ENCODE assay signal across 18 mouse cellular contexts in the genomic region with DNA sequence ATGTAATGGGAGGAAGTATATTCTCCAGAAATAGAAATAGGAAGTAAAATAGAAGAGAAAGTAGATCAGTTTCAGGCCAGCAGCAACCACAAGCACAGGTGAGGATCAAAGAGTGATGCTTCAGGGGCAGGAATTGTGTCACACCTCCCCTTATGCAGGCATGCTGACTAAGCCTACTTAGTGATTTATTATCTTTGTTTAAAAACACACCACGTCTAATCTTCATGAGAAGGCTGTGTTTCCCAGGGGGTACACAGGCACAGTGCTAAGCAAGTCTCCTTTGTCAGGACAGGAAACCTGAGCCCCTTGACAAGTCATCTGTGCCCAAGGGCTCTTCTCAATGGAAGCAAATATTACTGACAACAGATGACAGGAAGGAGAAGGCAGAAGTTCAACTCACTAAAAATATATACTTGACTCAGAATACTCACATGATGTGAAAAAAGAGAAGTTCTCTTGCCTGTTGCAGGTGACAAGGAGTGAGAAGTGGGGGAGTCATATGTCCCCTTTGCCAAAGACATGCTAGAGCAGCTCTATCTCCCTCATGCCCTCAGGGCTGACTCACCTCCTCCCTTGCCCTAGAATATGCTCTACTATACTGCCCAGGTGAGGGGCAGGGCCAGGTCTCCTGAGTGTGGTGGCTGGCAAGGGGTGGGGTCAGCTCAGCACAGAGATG. TPM values are rescaled to one million over a fixed set of nuclear protein-coding genes. Genes with fewer than 3 reads are reported as not detected.
DNase-seq lines count a peak whose midpoint lies in the region; ATAC-seq and TF ChIP-seq lines count a peak whose summit lies in the region.
"Had no signal": no experiment of that assay in that cellular context is flagged by ENCODE, and none has a peak within 500 bp of the region (broad histone marks: within the 10 kb centered on the region; RNA-seq: fewer than 3 reads in every experiment).

No protein-coding gene starts in this region.

- no peak for TF ChIP-seq CTCF in gastrocnemius, adult 2 months (IDR thresholded peaks at IDR 0.05)

- H3K4me2 ChIP-seq in midbrain, embryonic 13.5 days (replicated peaks): no peak overlapping the region
- no peak overlapping the region for H3K4me2 ChIP-seq in midbrain, embryonic 15.5 days
- H3K4me2 ChIP-seq: limb, embryonic 13.5 days had no signal

- no peaks in the 10 kb centered on the region for H3K4me1 ChIP-seq in midbrain, embryonic 13.5 days (replicated peaks)
- H3K4me1 ChIP-seq in midbrain, embryonic 15.5 days: no peaks in the 10 kb centered on the region
- H3K4me1 ChIP-seq: limb, embryonic 13.5 days had no signal

- peak overlapping the region; percentile 6; the same call in 1 of the 2 replicates for H3K27ac ChIP-seq in gastrocnemius, adult 2 months
- H3K27ac ChIP-seq in midbrain, embryonic 13.5 days: no peak overlapping the region
- H3K27ac ChIP-seq in midbrain, embryonic 15.5 days: no peak overlapping the region
- H3K27ac ChIP-seq: heart, adult 2 months; limb, embryonic 13.5 days had no signal

- WGBS in midbrain, embryonic 13.5 days: 44% methylated on average over 1 of the region's 1 CpGs
- WGBS in midbrain, embryonic 15.5 days: 48% methylated on average over 1 of the region's 1 CpGs

- H3K9me3 ChIP-seq in midbrain, embryonic 13.5 days: no peaks in the 10 kb centered on the region
- H3K9me3 ChIP-seq in midbrain, embryonic 15.5 days: no peaks in the 10 kb centered on the region
- H3K9me3 ChIP-seq: G1E; limb, embryonic 13.5 days had no signal

- no peak overlapping the region for H3K9ac ChIP-seq in midbrain, embryonic 13.5 days (replicated peaks)
- H3K9ac ChIP-seq in midbrain, embryonic 15.5 days: no peak overlapping the region
- H3K9ac ChIP-seq: limb, embryonic 13.5 days had no signal

- intact Hi-C loops in gastrocnemius, adult 2 months (cut with DNase I): no loop called here

- H3K36me3 ChIP-seq in splenic B cell, adult 2 months (ENCODE audit: control insufficient read depth, insufficient read depth, low read length, poor library complexity, severe bottlenecking): no peaks in the 10 kb centered on the region
- no peaks in the 10 kb centered on the region for H3K36me3 ChIP-seq in midbrain, embryonic 13.5 days
- no peaks in the 10 kb centered on the region for H3K36me3 ChIP-seq in midbrain, embryonic 15.5 days (replicated peaks)
- H3K36me3 ChIP-seq: G1E; limb, embryonic 13.5 days had no signal

- no peak for DNase-seq in gastrocnemius, adult 2 months
- DNase-seq in gastrocnemius, adult 18-20 months (ENCODE audit: low spot score): no peak
- peak; percentile 38 to 39 for DNase-seq in spleen, adult 18-20 months
- no peak for DNase-seq in spleen, postnatal 10 days (ENCODE audit: low spot score in 2 of 2)
- peak; percentile 90 for DNase-seq in splenic B cell, adult 2 months (ENCODE audit: low read depth, low spot score)
- DNase-seq: cerebellum, adult 2 months; embryo, embryonic 11 days; heart, adult 2 months; heart, postnatal 36 days; kidney, postnatal 14 days; lung, postnatal 14 days had no signal

- H3K27me3 ChIP-seq in splenic B cell, adult 2 months (ENCODE audit: control insufficient read depth, insufficient read depth, low read length, poor library complexity, severe bottlenecking): no peaks in the 10 kb centered on the region
- H3K27me3 ChIP-seq in midbrain, embryonic 13.5 days: no peaks in the 10 kb centered on the region
- H3K27me3 ChIP-seq in midbrain, embryonic 15.5 days (replicated peaks): no peaks in the 10 kb centered on the region
- H3K27me3 ChIP-seq: limb, embryonic 13.5 days had no signal

- H3K4me3 ChIP-seq in gastrocnemius, adult 2 months: no peak overlapping the region
- no peak overlapping the region for H3K4me3 ChIP-seq in midbrain, embryonic 13.5 days (replicated peaks)
- no peak overlapping the region for H3K4me3 ChIP-seq in midbrain, embryonic 15.5 days
- H3K4me3 ChIP-seq: heart, adult 2 months; limb, embryonic 13.5 days had no signal

- peak; percentile 46 for ATAC-seq in granulocyte monocyte progenitor cell, adult 5-6 weeks (replicated peaks; ENCODE audit: poor library complexity, severe bottlenecking)
- no peak for ATAC-seq in midbrain, embryonic 13.5 days
- ATAC-seq in midbrain, embryonic 15.5 days (replicated peaks): no peak

RNA-seq across cellular contexts. Expression of a gene that starts 30.2 kb away (rescaled TPM):
- 1 to 10 TPM; 1.4 to 1.6 TPM for total RNA-seq in gastrocnemius, adult 2 months (2021)
- 1 to 10 TPM; 2.2 to 2.9 TPM for total RNA-seq in gastrocnemius, adult 18-20 months (2021)
- 1.9 and 2.2 TPM in 2 replicates for total RNA-seq in granulocyte monocyte progenitor cell, adult 5-6 weeks (2014; fragmentation: Nextera tagmentation)
- 5.1 and 5.9 TPM in 2 replicates for total RNA-seq in granulocyte monocyte progenitor cell, adult 5-6 weeks (2017)
- 0.61 and 0.86 TPM in 2 replicates for polyA plus RNA-seq in midbrain, embryonic 13.5 days (2015; fragmentation: Nextera tagmentation; extraction: Ambion mirVana)
- polyA plus RNA-seq in midbrain, embryonic 15.5 days (2015; fragmentation: Nextera tagmentation; extraction: Ambion mirVana): 1.6 and 1.7 TPM in 2 replicates
- polyA plus RNA-seq: G1E had no signal

RNA-seq across cellular contexts. Expression of a gene that starts 36.8 kb away (rescaled TPM):
- total RNA-seq in gastrocnemius, adult 2 months (2021): 1 to 10 TPM; 1.6 to 2.3 TPM
- total RNA-seq in gastrocnemius, adult 18-20 months (2021): 1 to 10 TPM; 1.7 to 1.9 TPM
- total RNA-seq in granulocyte monocyte progenitor cell, adult 5-6 weeks (2014; fragmentation: Nextera tagmentation): not detected in 2 replicates
- total RNA-seq in granulocyte monocyte progenitor cell, adult 5-6 weeks (2017): not detected in 2 replicates
- polyA plus RNA-seq in midbrain, embryonic 13.5 days (2015; fragmentation: Nextera tagmentation; extraction: Ambion mirVana): not detected in 2 replicates
- not detected in 2 replicates for polyA plus RNA-seq in midbrain, embryonic 15.5 days (2015; fragmentation: Nextera tagmentation; extraction: Ambion mirVana)
- total RNA-seq: G1E; left cerebral cortex, adult 18-20 months had no signal
- polyA plus RNA-seq: G1E; heart, adult 2 months; limb, embryonic 13.5 days; stomach, embryonic 14.5 days had no signal

Comparison
In these comparisons a context has a peak if more than half of its experiments do, and no peak if none do; other contexts are left out.
1. DNase-seq: peak in spleen, adult 18-20 months (2 of 2) and splenic B cell, adult 2 months (single experiment); none in gastrocnemius, adult 2 months (single experiment), gastrocnemius, adult 18-20 months (single experiment) and spleen, postnatal 10 days (0 of 2).